Mouse (Mus musculus) cerebellum, adult (tissue): ENCODE data around the gene 1700028J19Rik.
"Not testable (repeated sequence)": the region's sequence is repeated elsewhere in the genome, so short reads cannot be mapped to it uniquely, and the experiment has no call there.

ENCODE experiments used
- ATAC-seq: cut with Nextera tagmentation; 2 replicates; pipeline ENCODE4 v1.9.2; 2017; ENCODE audit warnings: mild to moderate bottlenecking, moderate library complexity, mixed read lengths; ENCODE audit not compliant: insufficient number of reproducible peaks, low FRiP score, low TSS enrichment

Gene 1700028J19Rik

GRCm38 (mm10) chr7:44253023-44253616 is 6.6 kb upstream of the 1700028J19Rik start:
- ATAC-seq: no peak

- not testable (repeated sequence) for ATAC-seq
Observed at GRCm38 (mm10) chr7:44250732-44251275, 4.3 kb upstream of the 1700028J19Rik start.

DNA sequence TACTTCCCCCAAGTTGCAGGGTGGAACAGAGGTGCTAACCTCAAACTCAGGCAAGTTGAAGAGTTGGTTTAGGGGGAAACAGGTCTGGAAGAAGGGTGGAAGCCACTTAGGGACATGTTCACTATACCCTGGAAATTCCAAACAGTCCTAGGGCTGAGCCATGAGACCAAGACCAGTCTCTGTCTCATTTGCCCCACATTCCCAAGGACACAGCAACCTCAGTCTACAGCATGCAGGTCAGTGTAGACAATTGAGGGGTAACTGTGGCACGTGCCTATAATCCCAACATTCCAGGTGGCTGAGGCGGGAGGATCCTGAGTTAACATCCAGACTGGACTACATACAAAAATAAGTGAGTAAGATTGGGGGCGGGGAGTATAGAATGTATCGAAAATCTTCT is 2.8 kb upstream of the 1700028J19Rik start:
- no peak for ATAC-seq

GRCm38 (mm10) chr7:44247971-44248370 is 1.5 kb upstream of the 1700028J19Rik start:
- ATAC-seq: no peak

DNA sequence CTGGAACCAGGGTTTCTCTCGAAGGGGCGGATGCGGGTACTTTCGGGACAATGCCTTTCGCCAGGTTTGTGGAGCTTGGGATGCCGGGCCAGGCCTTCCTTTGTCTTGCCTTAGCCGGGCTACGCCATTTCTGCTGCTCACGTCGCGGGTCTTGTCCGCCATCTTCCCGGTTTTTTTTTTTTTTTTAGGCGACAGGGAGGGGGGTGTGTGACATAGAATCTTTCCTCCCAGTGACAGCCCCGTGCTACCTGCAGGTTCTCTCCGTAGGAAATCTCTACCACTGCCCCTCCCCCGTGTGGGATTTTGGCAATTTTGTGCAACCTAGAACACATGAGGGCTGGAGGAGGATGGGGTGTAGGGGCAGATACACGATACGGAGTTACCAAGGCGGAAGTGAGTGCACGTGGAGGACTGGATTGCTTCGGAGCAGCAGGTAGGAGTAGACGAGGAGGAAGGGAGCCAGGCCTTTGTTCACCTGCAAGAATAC is 532 bp upstream of the 1700028J19Rik start:
- ATAC-seq: no peak

DNA sequence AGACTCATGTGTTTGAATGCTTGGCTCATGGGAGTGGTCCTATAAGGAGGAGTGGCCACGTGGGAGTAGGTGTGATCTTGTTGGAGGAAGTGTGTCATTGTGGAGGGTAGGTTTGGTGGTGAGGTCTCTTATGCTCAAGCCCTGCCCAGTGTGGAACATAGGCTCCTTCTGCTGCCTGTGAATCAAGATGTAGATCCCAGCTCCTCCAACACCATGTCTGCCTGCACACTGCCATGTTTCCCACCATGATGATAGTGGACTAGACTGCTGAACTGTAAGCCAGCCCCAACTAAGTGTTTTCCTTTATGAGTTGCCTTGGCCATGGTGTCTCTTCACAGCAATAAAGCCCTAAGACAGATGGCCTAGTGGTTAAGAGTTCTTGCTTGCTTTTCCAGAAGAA is 2.4 kb downstream of the 1700028J19Rik start:
- ATAC-seq: no peak

DNA sequence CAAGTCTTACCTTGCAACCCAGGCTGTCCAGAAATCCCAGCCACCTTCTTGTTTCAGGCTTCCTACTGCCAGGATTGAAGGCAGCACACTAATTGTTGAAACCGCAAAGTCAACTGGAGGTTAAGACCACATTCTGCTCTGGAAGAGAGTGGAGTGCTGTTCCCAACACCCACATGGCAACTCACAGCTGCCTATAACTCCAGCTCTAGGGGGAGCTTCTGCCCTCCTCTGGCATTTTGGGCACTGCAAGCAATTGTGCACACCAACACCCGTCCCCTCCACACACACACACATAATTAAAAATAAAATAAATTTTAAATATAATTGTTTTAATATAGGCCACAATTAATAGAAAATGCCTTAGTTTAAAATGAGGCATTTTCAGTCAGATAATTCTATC is 5.3 kb downstream of the 1700028J19Rik start:
- ATAC-seq: no peak

- no peak for ATAC-seq
Observed at GRCm38 (mm10) chr7:44240712-44241111, 5.8 kb downstream of the 1700028J19Rik start.

GRCm38 (mm10) chr7:44239913-44240312 is 6.6 kb downstream of the 1700028J19Rik start:
- no peak for ATAC-seq

DNA sequence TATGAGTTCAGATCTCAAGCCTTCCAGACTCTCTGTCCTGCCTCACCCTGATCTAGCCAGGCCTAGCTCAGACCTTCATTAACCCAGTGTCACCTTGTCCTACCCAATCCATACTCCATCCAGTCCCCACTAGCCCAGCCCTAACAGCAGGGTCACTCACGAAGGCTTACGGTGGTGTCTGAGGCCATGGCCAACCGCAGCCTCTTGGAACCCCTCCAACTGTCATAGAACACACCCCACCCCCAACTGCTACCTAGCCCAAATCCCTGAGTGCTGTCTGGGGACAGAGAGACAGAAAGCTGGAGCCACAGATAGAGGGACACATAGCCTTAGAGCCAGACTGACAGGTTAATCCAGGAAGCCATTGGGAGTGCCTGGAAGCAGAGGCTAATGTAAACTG is 10.6 kb downstream of the 1700028J19Rik start, which contains the start of gene Gm36864:
Gene Gm36864 (plus strand): TSS at position 269 of the 400 bp plus-strand sequence.
- ATAC-seq: no peak

GRCm38 (mm10) chr7:44225076-44225475 is 21.4 kb downstream of the 1700028J19Rik start, which contains the start of gene Klk1:
TSS of gene Klk1 (plus strand) at chr7:44225360.
- ATAC-seq: no peak

GRCm38 (mm10) chr7:44222335-44222734 is 24.2 kb downstream of the 1700028J19Rik start:
- ATAC-seq: not testable (repeated sequence)

GRCm38 (mm10) chr7:44221601-44222000 is 24.9 kb downstream of the 1700028J19Rik start:
- not testable (repeated sequence) for ATAC-seq

DNA sequence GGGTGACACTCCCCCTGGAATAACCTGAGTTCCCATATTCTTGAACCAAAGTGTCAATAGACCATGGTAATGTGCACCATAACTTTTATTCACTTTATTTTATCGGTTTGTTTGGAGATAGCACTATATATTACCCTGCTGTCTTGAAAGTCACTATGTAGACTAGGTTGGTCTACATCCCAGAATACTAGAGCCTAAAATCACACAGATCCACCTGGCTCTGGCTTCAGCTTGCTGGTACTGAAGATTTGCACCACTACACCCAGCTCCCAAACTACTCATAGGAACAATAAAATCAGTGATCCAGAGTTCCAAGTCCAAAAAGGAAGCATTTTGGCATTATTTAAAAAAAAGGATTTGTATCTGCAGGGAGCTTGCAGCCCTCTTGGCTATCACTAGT is 30.9 kb downstream of the 1700028J19Rik start, which contains the start of gene Klk1b5:
Gene Klk1b5 (plus strand): TSS at position 301 of the 400 bp plus-strand sequence.
- ATAC-seq: no peak

- ATAC-seq: no peak
Observed at GRCm38 (mm10) chr7:44208307-44208706, 38.2 kb downstream of the 1700028J19Rik start.

DNA sequence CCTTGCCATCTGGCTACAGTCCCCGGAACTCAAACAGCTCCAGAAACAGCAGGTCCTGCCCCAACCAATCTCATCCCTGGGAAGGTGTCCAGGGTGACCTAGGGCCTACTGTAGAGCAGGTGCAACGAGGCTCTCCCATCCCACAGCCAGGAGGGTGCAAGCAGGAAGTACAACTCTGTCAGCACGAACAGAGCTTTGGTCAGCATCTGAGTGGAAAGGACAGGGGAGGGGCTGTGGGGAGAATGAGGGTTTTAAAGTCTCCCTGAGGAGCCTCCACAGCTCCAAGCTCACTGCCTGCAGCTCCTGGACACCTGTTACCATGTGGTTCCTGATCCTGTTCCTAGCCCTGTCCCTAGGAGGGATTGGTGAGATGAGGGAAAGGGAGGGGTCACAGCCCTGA is 39.4 kb downstream of the 1700028J19Rik start, which contains the start of gene Klk1b4:
Gene Klk1b4 (plus strand): TSS at position 301 of the 400 bp plus-strand sequence.
- not testable (repeated sequence) for ATAC-seq

- ATAC-seq: no peak
Observed at GRCm38 (mm10) chr7:44197891-44198290, 48.6 kb downstream of the 1700028J19Rik start, which contains the start of gene Klk1b3. TSS of gene Klk1b3 (plus strand) at chr7:44198191.

DNA sequence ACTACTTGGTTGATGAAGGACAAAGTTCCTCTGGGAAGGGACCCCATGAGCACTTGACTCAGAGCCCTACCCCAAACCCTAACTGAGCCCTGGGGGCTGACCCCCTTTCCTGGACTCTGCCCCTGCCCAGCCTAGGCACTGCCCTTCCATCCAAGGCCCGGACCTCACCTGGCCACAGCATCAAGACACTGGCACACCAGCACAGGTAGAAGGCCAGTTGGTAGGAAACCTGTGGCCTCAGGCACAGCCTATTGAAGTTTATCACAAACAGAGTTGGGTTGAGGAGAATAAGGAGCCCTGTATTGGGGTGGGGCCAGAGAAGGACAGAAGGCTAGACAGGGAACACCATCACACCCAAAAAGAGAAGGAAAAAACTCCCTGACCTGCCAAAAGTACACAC is 53.0 kb downstream of the 1700028J19Rik start:
- ATAC-seq: not testable (repeated sequence)

DNA sequence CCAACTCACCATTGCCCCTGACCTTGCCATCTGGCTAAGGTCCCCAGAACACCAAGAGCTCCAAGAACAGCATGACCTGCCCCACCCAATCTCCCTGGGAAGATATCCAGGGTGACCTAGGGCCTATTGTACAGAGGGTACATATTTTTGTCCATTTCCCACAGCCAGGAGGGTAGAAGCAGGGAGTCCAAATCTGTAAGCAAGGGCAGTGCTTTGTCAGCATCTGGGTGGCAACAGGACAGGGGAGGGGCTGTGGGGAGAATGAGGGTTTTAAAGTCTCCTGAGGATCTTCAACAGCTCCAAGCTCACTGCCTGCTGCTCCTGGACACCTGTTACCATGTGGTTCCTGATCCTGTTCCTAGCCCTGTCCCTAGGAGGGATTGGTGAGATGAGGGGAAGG is 58.6 kb downstream of the 1700028J19Rik start, which contains the start of gene Klk1b24:
Gene Klk1b24 (plus strand): TSS at position 301 of the 400 bp plus-strand sequence.
- not testable (repeated sequence) for ATAC-seq

- ATAC-seq: not testable (repeated sequence)
Observed at GRCm38 (mm10) chr7:44186516-44186915, 60.0 kb downstream of the 1700028J19Rik start.
